Mouse (Mus musculus): Measurements from ENCODE around the gene Snrpc. TPM values are rescaled to one million over a fixed set of nuclear protein-coding genes. Genes with fewer than 3 reads are reported as not detected.

Snrpc gene
- total and polyA plus RNA-seq, 3 experiments: 154 to 194 (median 171) TPM

DNA sequence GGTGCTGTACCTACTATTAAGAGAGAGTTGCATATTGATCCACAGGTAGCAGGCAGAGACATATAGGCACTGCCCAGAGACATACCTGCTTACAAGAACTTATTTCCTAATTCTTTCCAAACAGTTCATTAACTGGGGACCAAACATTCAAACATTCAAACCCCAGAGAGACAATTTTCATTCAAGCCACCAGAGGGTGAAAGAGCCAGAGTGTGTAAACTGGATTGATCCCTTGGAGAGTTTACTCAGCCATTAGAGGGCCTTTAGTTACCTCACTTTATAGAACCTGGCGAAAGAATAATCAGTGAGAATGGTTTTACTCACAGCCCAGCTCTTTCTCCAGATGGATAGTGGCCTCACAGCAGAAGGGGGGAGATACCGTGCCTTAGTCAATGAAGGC, 27.5 kb downstream of the Snrpc start:
- Histone ChIP-seq H3K27ac (ENCODE audit: insufficient read depth, low read depth) (no peak overlapping the region), H3K4me1 (ENCODE audit: control insufficient read depth in 1 of 2, insufficient read depth in 2 of 2) (0 out of 4 replicates have a peak, but pooled peaks cover 0 to 4% of the 10 kb centered on the region in 2 experiments), H3K9me3 (replicated peaks; ENCODE audit: low read length) (no peaks in the 10 kb centered on the region), H3K79me2 (replicated peaks; ENCODE audit: control insufficient read depth, extremely low read depth, insufficient read depth, poor library complexity, severe bottlenecking) (peaks cover 4% of the 10 kb centered on the region; the same call in 1 of the 2 replicates), H3K4me3 (replicated peaks in 1 of 3; ENCODE audit: low read depth in 2 of 3, low read length in 2 of 3, poor library complexity in 1 of 3) (no peak overlapping the region), H3K36me3 (replicated peaks in 1 of 2; ENCODE audit: control insufficient read depth in 1 of 2, insufficient read depth in 1 of 2, low read length in 1 of 2) (peaks cover 0 to 32% of the 10 kb centered on the region in 2 experiments), H3K9ac (ENCODE audit: insufficient read depth, low read depth) (no peak overlapping the region), H3K4me2 (ENCODE audit: insufficient read depth, low read depth, poor library complexity, severe bottlenecking) (no peak overlapping the region), H3K27me3 (replicated peaks) (no peaks in the 10 kb centered on the region)
- no peak for TF ChIP-seq HCFC1 (IDR thresholded peaks at IDR 0.05; ENCODE audit: low read depth, low read length)
- TF ChIP-seq E2F4 (IDR thresholded peaks at IDR 0.05; ENCODE audit: insufficient replicate concordance, low read depth, low read length): no peak
- TF ChIP-seq MAZ (IDR thresholded peaks at IDR 0.05; ENCODE audit: low read depth, low read length): no peak
- TF ChIP-seq MAFK (IDR thresholded peaks at IDR 0.05; ENCODE audit: insufficient replicate concordance, low read length): no peak
- TF ChIP-seq EP300 (IDR thresholded peaks at IDR 0.05; ENCODE audit: low read length): no peak
- TF ChIP-seq ETS1 (conservative IDR thresholded peaks at IDR 0.05; ENCODE audit: low read depth, low read length): no peak
- DNase-seq (ENCODE audit: extremely low read depth): no peak
- in situ Hi-C loops (cut with MboI; ENCODE audit: low pct_ligation_motif_present, low pct_unique_long_range_greater_than_20kb, low sequenced_read_pairs): no loop called here
- dilution Hi-C loops (cut with MboI; ENCODE audit: extremely low pct_ligation_motif_present, extremely low pct_unique_long_range_greater_than_20kb, low sequenced_read_pairs): no loop called here

DNA sequence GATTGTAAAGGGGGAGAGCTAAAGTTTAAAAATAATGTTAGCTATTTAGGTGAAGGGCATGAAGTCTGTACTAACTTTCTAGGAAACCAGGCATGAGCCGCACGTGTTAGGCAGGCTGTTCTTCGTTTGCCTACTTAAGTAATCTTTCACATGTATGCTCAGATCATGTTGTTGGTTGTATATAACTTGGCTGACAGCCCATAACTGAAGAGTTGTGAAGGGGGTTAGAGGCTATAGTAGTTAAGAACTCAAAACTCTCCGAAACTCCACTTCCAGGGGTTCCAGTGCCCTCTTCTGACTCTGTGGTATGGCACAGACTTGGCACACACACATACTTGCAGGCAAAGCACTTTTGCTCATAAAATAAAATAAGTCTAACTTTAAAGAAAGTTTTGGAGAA, 28.8 kb downstream of the Snrpc start:
- peaks cover 0 to 27% of the 10 kb centered on the region in 2 experiments for H3K36me3 ChIP-seq (replicated peaks in 1 of 2; ENCODE audit: control insufficient read depth in 1 of 2, insufficient read depth in 1 of 2, low read length in 1 of 2)
- H3K4me3 ChIP-seq (replicated peaks in 1 of 3; ENCODE audit: low read depth in 2 of 3, low read length in 2 of 3, poor library complexity in 1 of 3): no peak overlapping the region
- in situ Hi-C loops (cut with MboI; ENCODE audit: low pct_ligation_motif_present, low pct_unique_long_range_greater_than_20kb, low sequenced_read_pairs) (no loop called here), dilution Hi-C loops (cut with MboI; ENCODE audit: extremely low pct_ligation_motif_present, extremely low pct_unique_long_range_greater_than_20kb, low sequenced_read_pairs) (no loop called here)
- no peak overlapping the region for H3K4me2 ChIP-seq (ENCODE audit: insufficient read depth, low read depth, poor library complexity, severe bottlenecking)
- no peaks in the 10 kb centered on the region for H3K9me3 ChIP-seq (replicated peaks; ENCODE audit: low read length)
- no peak for DNase-seq (ENCODE audit: extremely low read depth)
- TF ChIP-seq IRF4 (IDR thresholded peaks at IDR 0.05; ENCODE audit: low read depth, low read length): no peak
- TF ChIP-seq USF1 (IDR thresholded peaks at IDR 0.05; ENCODE audit: low read depth, low read length): no peak
- TF ChIP-seq ZNF384 (IDR thresholded peaks at IDR 0.05; ENCODE audit: low read depth, low read length): no peak
- no peak for TF ChIP-seq ZMIZ1 (IDR thresholded peaks at IDR 0.05; ENCODE audit: low read depth, low read length)
- TF ChIP-seq ELF1 (IDR thresholded peaks at IDR 0.05; ENCODE audit: low read depth, low read length): no peak
- TF ChIP-seq MEF2A (IDR thresholded peaks at IDR 0.05; ENCODE audit: borderline replicate concordance, low read depth, low read length): no peak
- TF ChIP-seq BHLHE40 (IDR thresholded peaks at IDR 0.05; ENCODE audit: low read depth, low read length): no peak
- TF ChIP-seq E2F4 (IDR thresholded peaks at IDR 0.05; ENCODE audit: insufficient replicate concordance, low read depth, low read length): no peak
- no peak for TF ChIP-seq EP300 (IDR thresholded peaks at IDR 0.05; ENCODE audit: low read length)
- TF ChIP-seq SIN3A (IDR thresholded peaks at IDR 0.05; ENCODE audit: low read length): no peak
- TF ChIP-seq MAFK (IDR thresholded peaks at IDR 0.05; ENCODE audit: insufficient replicate concordance, low read length): no peak
- TF ChIP-seq TCF12 (IDR thresholded peaks at IDR 0.05; ENCODE audit: low read depth, low read length): no peak
- no peak for TF ChIP-seq HCFC1 (IDR thresholded peaks at IDR 0.05; ENCODE audit: low read depth, low read length)
- TF ChIP-seq POLR2AphosphoS2 (IDR thresholded peaks at IDR 0.05; ENCODE audit: low read depth, low read length): no peak
- TF ChIP-seq RCOR1 (conservative IDR thresholded peaks at IDR 0.05; ENCODE audit: low read depth, low read length): no peak
- no peak for TF ChIP-seq SMC3 (IDR thresholded peaks at IDR 0.05; ENCODE audit: low read depth, low read length)
- no peak for TF ChIP-seq USF2 (conservative IDR thresholded peaks at IDR 0.05; ENCODE audit: low read depth, low read length)
- TF ChIP-seq MXI1 (IDR thresholded peaks at IDR 0.05; ENCODE audit: low read depth, low read length): no peak
- H3K27ac ChIP-seq (ENCODE audit: insufficient read depth, low read depth): no peak overlapping the region
- H3K27me3 ChIP-seq (replicated peaks): no peaks in the 10 kb centered on the region
- H3K4me1 ChIP-seq (ENCODE audit: control insufficient read depth in 1 of 2, insufficient read depth in 2 of 2): 0 out of 4 replicates have a peak, but pooled peaks cover 0 to 4% of the 10 kb centered on the region in 2 experiments
- H3K79me2 ChIP-seq (replicated peaks; ENCODE audit: control insufficient read depth, extremely low read depth, insufficient read depth, poor library complexity, severe bottlenecking): peaks cover 2% of the 10 kb centered on the region; the same call in 1 of the 2 replicates
- H3K9ac ChIP-seq (ENCODE audit: insufficient read depth, low read depth): no peak overlapping the region

Data from CH12.LX (cell line).